Mouse (Mus musculus) small intestine, adult 2 months (tissue): ENCODE measurements around the gene Sfxn1.
A peak's percentile ranks its signal among the peaks of the same experiment; 100 is the strongest.

Experiments used
- CTCF ChIP-seq: fragments of 200-500 bp; IDR thresholded peaks from 2 replicates; pipeline ENCODE4 v1.5.1; 2012; ENCODE audit warnings: low read depth, mild to moderate bottlenecking, control low read depth, inconsistent platforms, low read length, moderate library complexity, mixed read lengths; ENCODE audit not compliant: insufficient replicate concordance, insufficient read length; ENCODE audit errors: extremely low read depth
- POLR2A ChIP-seq: fragments of 200-500 bp; IDR thresholded peaks from 2 replicates; pipeline ENCODE4 v1.6.1; 2012; ENCODE audit warnings: low read depth, mild to moderate bottlenecking, control low read depth, inconsistent platforms, low read length, moderate library complexity

DNA sequence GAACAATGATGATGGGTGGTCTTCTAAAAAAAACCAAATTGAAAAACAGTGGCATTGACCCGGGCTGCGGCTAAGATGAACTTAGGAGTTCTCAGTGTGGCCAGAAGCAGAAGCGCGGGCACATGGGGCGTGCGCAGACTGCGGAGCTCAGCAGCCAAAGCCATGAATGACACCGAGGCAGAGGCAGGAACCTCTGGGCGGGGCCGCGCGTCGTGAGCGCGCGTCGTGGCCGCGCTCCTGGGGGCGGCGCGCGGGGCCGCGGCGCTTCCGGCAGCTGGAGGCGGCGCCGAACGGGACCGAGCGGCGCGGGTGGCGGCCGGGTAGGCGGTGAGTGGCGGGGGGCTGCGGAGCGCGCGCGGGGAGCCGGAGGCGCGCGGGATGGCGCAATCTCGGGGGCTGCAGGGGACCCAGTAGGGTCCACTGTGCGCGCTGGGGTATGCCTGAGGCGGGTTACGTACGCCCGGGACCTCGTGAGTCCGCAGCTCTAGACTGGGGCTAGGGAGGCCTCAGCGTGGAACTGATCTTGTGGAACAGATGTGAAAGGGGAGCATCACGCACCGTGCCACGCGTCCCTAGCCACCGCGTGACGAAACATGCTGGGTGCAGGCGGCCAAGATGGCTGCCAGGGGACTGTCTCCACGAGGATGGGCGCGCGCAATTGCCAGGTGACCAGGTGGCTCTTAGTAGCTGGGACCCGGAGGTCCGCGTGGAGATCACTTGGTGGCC, at the start of gene Sfxn1:
- no peak for TF ChIP-seq CTCF
- peak; percentile 65; the same call in 1 of the 2 replicates for TF ChIP-seq POLR2A
